Mouse (Mus musculus) bone marrow, adult 2 months (tissue): Measurements from ENCODE around the gene Lrrc29.

Experiments
- CTCF ChIP-seq: fragments of 200-500 bp; IDR thresholded peaks from 2 replicates; pipeline ENCODE4 v1.5.1; 2011; ENCODE audit warnings: low read length, control low read depth; ENCODE audit not compliant: control insufficient read depth, insufficient read depth
- POLR2A ChIP-seq: fragments of 200-500 bp; IDR thresholded peaks from 2 replicates; pipeline ENCODE4 v1.6.1; 2011; ENCODE audit warnings: low read depth, mild to moderate bottlenecking, control low read depth, low read length, borderline replicate concordance; ENCODE audit not compliant: control insufficient read depth

- TF ChIP-seq POLR2A (no peak), CTCF (no peak)
Observed at GRCm38 (mm10) chr8:105280567-105280966, 45.5 kb downstream of the Lrrc29 start.
